Mouse (Mus musculus): ENCODE results near the gene Nol7. TPM values are rescaled to one million over a fixed set of nuclear protein-coding genes. Genes with fewer than 3 reads are reported as not detected.

Gene Nol7
- 100 to 1,000 TPM; 109 to 122 TPM for total RNA-seq (2021)
- long read RNA-seq, experiment 1, transcript Nol7-201 (8 exons, 1,800 nt), result major isoform, 71 of 125 reads
- long read RNA-seq, experiment 1, partial matches to known transcripts, result 53 of 125 reads
- long read RNA-seq, experiment 1, other reads (novel, unspliced or antisense), result 1 of 125 reads
- long read RNA-seq, experiment 2, transcript Nol7-201 (8 exons, 1,800 nt), result major isoform, 55 of 120 reads
- long read RNA-seq, experiment 2, partial matches to known transcripts, result 62 of 120 reads
- long read RNA-seq, experiment 2, other reads (novel, unspliced or antisense), result 1 of 120 reads

GRCm38 (mm10) chr13:43398297-43399080 is at the start of gene Nol7:
TSS of gene Nol7 (plus strand) at chr13:43398390.
- DNase-seq, result peak; percentile 97

- DNase-seq, result no peak
These were observed 48.8 kb upstream of the Nol7 start for GRCm38 (mm10) chr13:43349376-43349775.

- no peak for DNase-seq
These were observed 47.6 kb upstream of the Nol7 start for GRCm38 (mm10) chr13:43350489-43351169.

- no peak for DNase-seq
These were observed 44.8 kb upstream of the Nol7 start for GRCm38 (mm10) chr13:43353356-43353755.

- no peak for DNase-seq
These were observed 43.8 kb upstream of the Nol7 start for GRCm38 (mm10) chr13:43354362-43354761.

- no peak for DNase-seq
These were observed 41.7 kb upstream of the Nol7 start for GRCm38 (mm10) chr13:43356346-43357125.

GRCm38 (mm10) chr13:43360534-43360933 is 37.7 kb upstream of the Nol7 start:
- no peak for DNase-seq

- peak; percentile 23 for DNase-seq
These were observed 35.8 kb upstream of the Nol7 start for GRCm38 (mm10) chr13:43362353-43362752.

GRCm38 (mm10) chr13:43364985-43365824 is 33.0 kb upstream of the Nol7 start, which contains the start of gene Sirt5:
TSS of gene Sirt5 (plus strand) at chr13:43365496.
- DNase-seq, result peak; percentile 94

- DNase-seq, result no peak
These were observed 32.4 kb upstream of the Nol7 start for GRCm38 (mm10) chr13:43365825-43366184.

GRCm38 (mm10) chr13:43370063-43370462 is 28.1 kb upstream of the Nol7 start:
- no peak for DNase-seq

GRCm38 (mm10) chr13:43372892-43373291 is 25.3 kb upstream of the Nol7 start:
- DNase-seq, result no peak

GRCm38 (mm10) chr13:43374205-43374604 is 24.0 kb upstream of the Nol7 start:
- no peak for DNase-seq

GRCm38 (mm10) chr13:43374918-43375432 is 23.2 kb upstream of the Nol7 start:
- no peak for DNase-seq

GRCm38 (mm10) chr13:43379989-43380388 is 18.2 kb upstream of the Nol7 start:
- DNase-seq, result no peak

- no peak for DNase-seq
These were observed 12.9 kb upstream of the Nol7 start for GRCm38 (mm10) chr13:43385321-43385720.

GRCm38 (mm10) chr13:43397700-43398296 is 392 bp upstream of the Nol7 start:
- no peak for DNase-seq

GRCm38 (mm10) chr13:43399576-43399975 is 1.4 kb downstream of the Nol7 start:
- no peak for DNase-seq

GRCm38 (mm10) chr13:43412311-43412710 is 14.1 kb downstream of the Nol7 start:
- DNase-seq, result no peak

- no peak for DNase-seq
These were observed 15.4 kb downstream of the Nol7 start for GRCm38 (mm10) chr13:43413611-43414010.

GRCm38 (mm10) chr13:43415249-43415648 is 17.1 kb downstream of the Nol7 start:
- no peak for DNase-seq
